Mouse (Mus musculus): ENCODE data around the gene Ccdc12. TPM values are rescaled to one million over a fixed set of nuclear protein-coding genes. Genes with fewer than 3 reads are reported as not detected.
"Not testable (repeated sequence)": the region's sequence is repeated elsewhere in the genome, so short reads cannot be mapped to it uniquely, and the experiment has no call there.

The Ccdc12 gene
- polyA plus RNA-seq, 1 experiment from 2014 or later = 118 TPM

- no peaks in the 10 kb centered on the region for H3K27me3 ChIP-seq
- no peak overlapping the region for H3K27ac ChIP-seq
- H3K4me3 ChIP-seq = no peak overlapping the region
- H3K4me1 ChIP-seq = peaks cover 21% of the 10 kb centered on the region
- no peaks in the 10 kb centered on the region for H3K9me3 ChIP-seq
- H3K4me2 ChIP-seq (replicated peaks) = no peak overlapping the region
- no peak overlapping the region for H3K9ac ChIP-seq
- no peaks in the 10 kb centered on the region for H3K36me3 ChIP-seq
- 76% methylated on average over 9 of the region's 9 CpGs for WGBS
- no peak for ATAC-seq (ENCODE audit: insufficient number of reproducible peaks, insufficient read depth, low FRiP score, low TSS enrichment)
Measured at GRCm38 (mm10) chr9:110681817-110682216, 25.5 kb downstream of the Ccdc12 start.

DNA sequence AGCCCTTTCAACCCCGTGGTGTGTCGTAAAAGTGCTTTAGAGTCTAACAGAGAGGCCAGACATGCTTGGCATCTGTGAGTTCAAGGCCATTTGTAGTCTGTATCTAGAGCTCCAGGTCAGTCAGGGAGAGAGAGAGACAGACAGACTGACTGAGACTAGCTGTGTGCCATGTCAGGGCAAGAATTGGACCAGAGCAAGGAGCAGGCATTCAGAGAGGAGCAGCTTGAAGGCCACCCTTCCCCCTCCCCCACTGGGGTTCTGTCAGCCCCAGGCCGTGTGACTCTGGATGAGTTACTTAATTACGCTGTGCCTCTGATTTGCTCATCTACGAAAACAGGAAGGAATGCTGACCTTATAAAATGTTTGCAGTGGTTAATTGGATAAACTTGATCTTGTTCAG, 26.0 kb downstream of the Ccdc12 start:
- H3K4me1 ChIP-seq = peaks cover 21% of the 10 kb centered on the region
- no peaks in the 10 kb centered on the region for H3K9me3 ChIP-seq
- H3K4me2 ChIP-seq (replicated peaks) = no peak overlapping the region
- no peak overlapping the region for H3K27ac ChIP-seq
- no peak overlapping the region for H3K4me3 ChIP-seq
- 56% methylated on average over 5 of the region's 5 CpGs for WGBS
- H3K27me3 ChIP-seq = no peaks in the 10 kb centered on the region
- ATAC-seq (ENCODE audit: insufficient number of reproducible peaks, insufficient read depth, low FRiP score, low TSS enrichment) = no peak
- H3K36me3 ChIP-seq = no peaks in the 10 kb centered on the region
- no peak overlapping the region for H3K9ac ChIP-seq

DNA sequence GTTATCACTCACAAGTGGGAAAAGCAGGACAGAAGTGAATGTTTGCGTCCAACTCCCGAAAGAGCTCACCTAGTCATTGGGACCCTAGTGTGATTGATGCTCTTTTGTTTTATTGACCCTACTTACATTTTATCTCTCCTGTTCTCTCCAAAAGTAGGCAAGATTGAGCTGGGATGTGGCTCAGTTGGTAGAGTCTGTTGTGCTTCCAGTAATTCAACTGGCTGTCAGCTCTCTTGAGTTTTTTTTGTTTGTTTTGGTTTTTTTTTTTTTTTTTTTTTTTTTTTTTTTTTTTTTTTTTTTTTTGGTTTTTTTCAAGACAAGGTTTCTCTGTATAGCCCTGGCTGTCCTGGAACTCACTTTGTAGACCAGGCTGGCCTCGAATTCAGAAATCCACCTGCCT, 26.4 kb downstream of the Ccdc12 start:
- not testable (repeated sequence) for H3K4me2 ChIP-seq (replicated peaks); ATAC-seq (ENCODE audit: insufficient number of reproducible peaks, insufficient read depth, low FRiP score, low TSS enrichment); H3K9ac ChIP-seq; H3K36me3 ChIP-seq; H3K27me3 ChIP-seq; H3K27ac ChIP-seq; H3K4me3 ChIP-seq; H3K9me3 ChIP-seq
- 76% methylated on average over 3 of the region's 3 CpGs for WGBS
- peaks cover 21% of the 10 kb centered on the region for H3K4me1 ChIP-seq

- H3K4me1 ChIP-seq = peaks cover 21% of the 10 kb centered on the region
- H3K4me3 ChIP-seq = no peak overlapping the region
- H3K27ac ChIP-seq = no peak overlapping the region
- no peak overlapping the region for H3K4me2 ChIP-seq (replicated peaks)
- H3K36me3 ChIP-seq = no peaks in the 10 kb centered on the region
- H3K9ac ChIP-seq = no peak overlapping the region
- ATAC-seq (ENCODE audit: insufficient number of reproducible peaks, insufficient read depth, low FRiP score, low TSS enrichment) = no peak
- H3K9me3 ChIP-seq = no peaks in the 10 kb centered on the region
- H3K27me3 ChIP-seq = no peaks in the 10 kb centered on the region
- WGBS = 68% methylated on average over 4 of the region's 4 CpGs
Measured at GRCm38 (mm10) chr9:110683574-110684099, 27.3 kb downstream of the Ccdc12 start.

DNA sequence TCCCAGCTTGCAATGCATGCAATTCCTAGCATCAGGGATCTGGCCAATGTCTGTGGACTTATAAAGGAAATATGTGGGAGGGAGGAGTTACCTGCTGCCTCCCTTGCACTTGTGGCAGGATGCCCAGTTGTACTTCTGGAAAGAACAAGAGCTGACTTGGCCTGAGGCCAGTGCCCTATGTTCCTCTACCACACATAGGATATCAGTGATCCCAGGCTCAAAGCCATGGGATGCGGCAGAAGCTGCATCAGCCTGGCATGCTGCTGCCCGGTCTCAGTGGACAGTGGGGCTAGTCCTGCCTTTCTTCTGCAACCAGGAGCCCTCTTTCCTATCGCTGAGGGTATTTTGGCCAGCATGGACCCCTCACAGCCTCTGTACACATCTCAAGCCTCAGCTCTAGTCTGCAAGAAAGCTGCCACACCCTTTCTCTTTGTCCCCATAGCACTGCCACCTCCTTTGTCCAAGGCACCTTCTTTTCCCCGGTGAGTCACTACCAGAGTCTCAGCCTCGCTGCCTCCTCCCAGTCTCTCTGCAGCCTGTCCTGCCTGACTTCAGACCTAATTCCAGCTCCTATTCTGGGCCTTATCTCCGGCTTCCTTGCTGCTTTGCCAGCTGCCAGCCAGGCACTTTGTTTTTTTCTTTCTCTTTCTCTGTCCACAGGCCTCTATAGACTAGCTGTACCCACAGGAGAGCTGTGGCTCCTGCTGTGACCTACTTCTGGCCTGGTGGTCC, 28.0 kb downstream of the Ccdc12 start:
- ATAC-seq (ENCODE audit: insufficient number of reproducible peaks, insufficient read depth, low FRiP score, low TSS enrichment) = no peak
- Histone ChIP-seq H3K27ac (no peak overlapping the region), H3K9ac (no peak overlapping the region), H3K9me3 (no peaks in the 10 kb centered on the region), H3K36me3 (no peaks in the 10 kb centered on the region), H3K4me1 (peaks cover 21% of the 10 kb centered on the region), H3K4me3 (no peak overlapping the region), H3K4me2 (replicated peaks) (no peak overlapping the region), H3K27me3 (no peaks in the 10 kb centered on the region)
- WGBS = 76% methylated on average over 6 of the region's 6 CpGs

- Histone ChIP-seq H3K4me3 (no peak overlapping the region), H3K9me3 (no peaks in the 10 kb centered on the region), H3K36me3 (no peaks in the 10 kb centered on the region), H3K9ac (no peak overlapping the region), H3K27me3 (no peaks in the 10 kb centered on the region), H3K4me1 (peaks cover 21% of the 10 kb centered on the region), H3K27ac (no peak overlapping the region), H3K4me2 (replicated peaks) (no peak overlapping the region)
- WGBS = 78% methylated on average over 8 of the region's 8 CpGs
- ATAC-seq (ENCODE audit: insufficient number of reproducible peaks, insufficient read depth, low FRiP score, low TSS enrichment) = no peak
Measured at GRCm38 (mm10) chr9:110685187-110685586, 28.9 kb downstream of the Ccdc12 start.

DNA sequence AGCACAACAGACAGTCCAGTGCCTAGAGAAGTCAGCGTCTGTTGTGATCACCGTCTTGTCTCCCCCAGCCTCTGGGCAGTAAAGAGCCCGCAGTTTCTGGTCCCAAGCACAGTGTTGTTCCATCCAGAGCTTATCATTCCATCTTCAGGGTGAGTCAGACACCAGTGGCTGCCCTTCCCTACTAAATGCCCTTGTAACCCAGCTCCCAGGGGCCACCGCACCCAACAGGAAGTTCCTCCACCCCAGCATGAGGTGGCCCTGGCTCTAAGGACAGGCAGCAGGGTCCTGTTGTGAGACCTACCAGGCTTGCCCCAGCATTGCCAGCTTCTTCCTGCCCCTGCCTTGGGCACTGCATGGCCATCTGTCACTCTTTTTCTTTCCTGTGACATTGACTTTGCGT, 29.3 kb downstream of the Ccdc12 start:
- Histone ChIP-seq H3K27me3 (no peaks in the 10 kb centered on the region), H3K9me3 (no peaks in the 10 kb centered on the region), H3K36me3 (no peaks in the 10 kb centered on the region), H3K4me3 (no peak overlapping the region), H3K4me2 (replicated peaks) (no peak overlapping the region), H3K9ac (no peak overlapping the region), H3K4me1 (peaks cover 21% of the 10 kb centered on the region), H3K27ac (no peak overlapping the region)
- no peak for ATAC-seq (ENCODE audit: insufficient number of reproducible peaks, insufficient read depth, low FRiP score, low TSS enrichment)
- WGBS = 87% methylated on average over 5 of the region's 5 CpGs

DNA sequence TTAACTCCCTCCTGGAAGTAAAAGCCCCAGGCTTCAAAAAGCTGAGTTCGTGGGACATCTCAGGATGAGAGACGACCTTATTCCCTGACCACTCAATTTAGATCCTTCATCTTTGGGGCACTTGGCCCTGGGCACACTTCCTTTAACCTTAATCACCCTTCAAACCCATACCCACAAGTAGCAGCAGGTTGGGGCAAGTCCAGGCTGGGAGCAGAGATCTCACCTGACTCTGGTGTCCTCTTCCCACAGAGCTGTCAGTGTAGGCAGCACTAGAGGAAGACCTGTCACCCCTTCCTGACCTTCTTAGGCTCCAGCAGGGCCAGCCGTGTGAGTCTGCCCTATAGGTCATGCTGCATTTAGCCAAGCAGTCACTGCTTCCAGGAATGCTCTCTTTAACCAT, 30.2 kb downstream of the Ccdc12 start:
- 44% methylated on average over 3 of the region's 3 CpGs for WGBS
- Histone ChIP-seq H3K27me3 (no peaks in the 10 kb centered on the region), H3K9ac (no peak overlapping the region), H3K4me2 (replicated peaks) (no peak overlapping the region), H3K27ac (no peak overlapping the region), H3K9me3 (no peaks in the 10 kb centered on the region), H3K36me3 (no peaks in the 10 kb centered on the region), H3K4me3 (no peak overlapping the region), H3K4me1 (peaks cover 21% of the 10 kb centered on the region)
- no peak for ATAC-seq (ENCODE audit: insufficient number of reproducible peaks, insufficient read depth, low FRiP score, low TSS enrichment)

GRCm38 (mm10) chr9:110687061-110687460, 30.8 kb downstream of the Ccdc12 start:
- ATAC-seq (ENCODE audit: insufficient number of reproducible peaks, insufficient read depth, low FRiP score, low TSS enrichment) = no peak
- Histone ChIP-seq H3K9me3 (no peaks in the 10 kb centered on the region), H3K27ac (no peak overlapping the region), H3K27me3 (no peaks in the 10 kb centered on the region), H3K36me3 (no peaks in the 10 kb centered on the region), H3K4me1 (peaks cover 20% of the 10 kb centered on the region), H3K4me2 (replicated peaks) (no peak overlapping the region), H3K9ac (no peak overlapping the region), H3K4me3 (no peak overlapping the region)
- WGBS = 72% methylated on average over 5 of the region's 5 CpGs

- WGBS = 90% methylated on average over 2 of the region's 2 CpGs
- Histone ChIP-seq H3K4me1 (peaks cover 17% of the 10 kb centered on the region), H3K9ac (no peak overlapping the region), H3K27ac (no peak overlapping the region), H3K27me3 (no peaks in the 10 kb centered on the region), H3K4me3 (no peak overlapping the region), H3K4me2 (replicated peaks) (no peak overlapping the region), H3K36me3 (no peaks in the 10 kb centered on the region), H3K9me3 (no peaks in the 10 kb centered on the region)
- ATAC-seq (ENCODE audit: insufficient number of reproducible peaks, insufficient read depth, low FRiP score, low TSS enrichment) = no peak
Measured at GRCm38 (mm10) chr9:110687846-110688245, 31.5 kb downstream of the Ccdc12 start.

DNA sequence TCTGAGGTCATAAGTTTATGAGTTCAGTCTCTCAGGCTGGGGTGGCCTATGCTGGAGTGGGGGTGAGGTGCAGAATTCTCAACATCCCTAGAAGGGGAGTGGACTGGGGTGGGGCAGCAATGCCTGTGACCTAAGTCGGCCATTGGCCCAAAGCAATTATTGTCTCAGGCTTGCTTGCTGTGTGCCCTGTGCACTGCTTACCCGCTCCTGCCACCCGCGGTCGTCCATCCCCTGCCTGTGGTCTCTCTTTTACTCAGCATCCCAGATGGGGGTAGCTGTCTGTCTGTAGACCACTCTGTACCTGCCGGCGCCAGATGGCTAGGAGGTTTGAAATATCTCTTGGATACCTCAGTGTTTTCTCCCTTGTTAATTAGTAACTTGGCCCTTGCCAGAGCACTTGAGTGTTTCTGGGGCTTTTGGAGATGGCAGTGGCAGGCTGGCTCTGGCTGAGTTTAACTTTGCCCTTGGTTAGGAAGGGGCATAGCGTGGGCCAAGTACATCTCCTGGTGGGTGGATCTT, 33.0 kb downstream of the Ccdc12 start:
- H3K4me2 ChIP-seq (replicated peaks) = no peak overlapping the region
- no peak overlapping the region for H3K4me3 ChIP-seq
- no peaks in the 10 kb centered on the region for H3K9me3 ChIP-seq
- H3K9ac ChIP-seq = no peak overlapping the region
- 93% methylated on average over 8 of the region's 8 CpGs for WGBS
- ATAC-seq (ENCODE audit: insufficient number of reproducible peaks, insufficient read depth, low FRiP score, low TSS enrichment) = no peak
- H3K4me1 ChIP-seq = peaks cover 7% of the 10 kb centered on the region; the same call in 1 of the 2 replicates
- no peak overlapping the region for H3K27ac ChIP-seq
- no peaks in the 10 kb centered on the region for H3K27me3 ChIP-seq
- peaks cover 1% of the 10 kb centered on the region; the same call in 1 of the 2 replicates for H3K36me3 ChIP-seq

- Histone ChIP-seq H3K4me3 (no peak overlapping the region), H3K9ac (no peak overlapping the region), H3K9me3 (no peaks in the 10 kb centered on the region), H3K4me1 (no peaks in the 10 kb centered on the region), H3K27ac (no peak overlapping the region), H3K36me3 (peaks cover 14% of the 10 kb centered on the region; the same call in 1 of the 2 replicates), H3K27me3 (no peaks in the 10 kb centered on the region), H3K4me2 (replicated peaks) (no peak overlapping the region)
- WGBS = 78% methylated on average over 4 of the region's 4 CpGs
- no peak for ATAC-seq (ENCODE audit: insufficient number of reproducible peaks, insufficient read depth, low FRiP score, low TSS enrichment)
Measured at GRCm38 (mm10) chr9:110695165-110695755, 39.0 kb downstream of the Ccdc12 start.
